Mouse (Mus musculus) liver, embryonic 14 days (tissue): ENCODE measurements around the gene Idh3a. TPM values are rescaled to one million over a fixed set of nuclear protein-coding genes. Genes with fewer than 3 reads are reported as not detected.

Experiments
- polyA plus RNA-seq: library from polyadenylated mRNA; depleted of rRNA; stranded (reverse); fragments of >200 nt; gene quantifications from 2 replicates; pipeline ENCODE4 v1.2.3, GENCODE M21; 2012; rRNA removed

The Idh3a gene
- polyA plus RNA-seq = 39.2 and 48.6 TPM in 2 replicates

GRCm38 (mm10) chr9:54586199-54587061 is at the start of gene Idh3a:
TSS of gene Idh3a (plus strand) at chr9:54586334.

GRCm38 (mm10) chr9:54538684-54539083 is 47.5 kb upstream of the Idh3a start, which contains the start of gene Sh2d7:
TSS of gene Sh2d7 (plus strand) at chr9:54538984.

DNA sequence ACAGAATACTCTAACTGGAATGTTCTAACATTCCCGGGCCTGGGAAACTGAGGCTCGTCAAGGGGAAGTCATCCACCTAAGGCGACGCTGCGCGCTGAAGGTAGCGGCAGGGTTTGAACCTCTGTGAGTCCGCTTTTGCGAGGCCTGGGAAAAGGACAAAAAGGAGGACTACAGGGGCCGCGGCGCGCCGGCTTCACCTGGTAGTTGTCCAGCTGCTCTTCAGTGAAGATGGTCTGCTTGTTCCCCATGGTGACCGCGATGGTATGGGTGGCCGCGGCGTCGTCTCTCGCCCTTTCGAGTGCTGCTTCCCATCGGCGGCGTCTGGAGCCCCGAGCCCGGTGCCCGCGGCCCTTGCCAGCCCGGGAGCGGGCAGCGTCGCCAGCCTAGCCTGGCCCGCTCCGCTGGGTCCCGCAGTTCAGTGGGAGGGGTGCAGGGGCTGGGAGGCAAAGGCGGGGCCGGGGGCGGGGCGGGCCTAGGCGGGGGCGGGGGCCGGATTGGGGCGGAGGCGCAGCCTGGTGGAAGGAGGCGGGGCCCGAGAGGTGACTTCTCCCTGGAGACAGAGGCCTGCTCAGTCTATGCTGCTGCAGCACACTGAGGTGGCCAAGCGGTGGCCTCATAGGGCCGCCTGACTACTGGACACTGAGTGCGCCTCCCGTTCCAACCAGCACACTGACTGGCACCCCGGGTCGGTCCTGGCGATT is 26.2 kb upstream of the Idh3a start, which contains the start of gene Cib2:
Cib2 (minus strand) TSS at position 448 of the 701 bp plus-strand sequence.

Other genes starting within 250 kb of the Idh3a start
- gene Dmxl2, start 84.7 kb upstream of the Idh3a start, polyA plus RNA-seq = 1.2 TPM in 2 replicates
- gene Sh2d7, start 47.4 kb upstream of the Idh3a start, polyA plus RNA-seq = not detected in 2 replicates
- 0.80 and 0.99 TPM in 2 replicates for gene Cib2, start 26.1 kb upstream of the Idh3a start, polyA plus RNA-seq
- gene Acsbg1, start 75.5 kb downstream of the Idh3a start, polyA plus RNA-seq = 0.05 TPM in 2 replicates
- gene Dnaja4, start 112.5 kb downstream of the Idh3a start, polyA plus RNA-seq = 14.3 and 16.6 TPM in 2 replicates
- gene Wdr61, start 148.2 kb downstream of the Idh3a start, polyA plus RNA-seq = 51.7 and 59.8 TPM in 2 replicates
- 0.55 and 1.2 TPM in 2 replicates for gene Crabp1, start 178.4 kb downstream of the Idh3a start, polyA plus RNA-seq